Mouse (Mus musculus) kidney, adult 9 months (tissue): Measurements from ENCODE around the gene Pim2.
"Not testable (repeated sequence)": the region's sequence is repeated elsewhere in the genome, so short reads cannot be mapped to it uniquely, and the experiment has no call there.

Experiments
- DNase-seq: peaks from one replicate; pipeline ENCODE4 v3.0.0; 2022

Pim2 gene

DNA sequence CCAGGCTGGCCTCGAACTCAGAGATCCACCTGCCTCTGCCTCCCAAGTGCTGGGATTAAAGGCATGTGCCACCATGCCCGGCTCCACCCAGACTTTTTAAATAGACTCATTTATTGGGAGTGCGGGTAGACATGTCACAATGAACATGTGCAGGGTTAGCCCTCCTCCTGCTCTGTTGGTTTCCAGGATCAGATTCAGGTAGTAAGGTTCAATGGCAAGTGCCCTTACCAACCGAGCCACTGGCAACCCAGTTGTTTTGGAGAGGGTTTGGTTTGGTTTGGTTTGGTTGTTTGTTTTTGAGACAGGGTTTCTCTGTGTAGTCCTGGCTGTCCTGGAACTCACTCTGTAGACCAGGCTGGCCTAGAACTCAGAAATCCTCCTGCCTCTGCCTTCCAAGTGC is 31.2 kb downstream of the Pim2 start, which contains the start of gene Gm10490:
TSS of gene Gm10490 (plus strand) at position 301 of the 400 bp plus-strand sequence.
- DNase-seq = not testable (repeated sequence)

DNA sequence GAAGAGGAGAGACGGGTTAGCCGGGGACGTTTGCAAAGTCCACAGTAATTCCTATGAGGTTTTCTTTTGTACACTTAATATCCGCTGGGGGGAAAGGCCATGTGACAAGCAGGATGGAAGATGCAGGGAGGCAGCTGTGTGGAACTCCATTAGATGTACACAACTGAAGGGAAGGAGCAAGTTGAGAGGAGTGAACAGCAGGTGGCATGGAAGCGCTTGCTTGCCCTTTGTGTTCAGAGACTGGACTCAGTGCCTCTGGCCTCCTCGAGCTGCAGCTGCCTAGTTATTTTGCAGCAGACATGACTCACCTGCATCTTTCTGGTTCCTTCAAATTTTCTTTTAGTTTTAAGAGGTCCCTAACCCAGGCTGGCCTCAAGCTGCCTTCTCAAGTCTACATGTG is 32.4 kb downstream of the Pim2 start:
- peak; percentile 9 for DNase-seq

DNA sequence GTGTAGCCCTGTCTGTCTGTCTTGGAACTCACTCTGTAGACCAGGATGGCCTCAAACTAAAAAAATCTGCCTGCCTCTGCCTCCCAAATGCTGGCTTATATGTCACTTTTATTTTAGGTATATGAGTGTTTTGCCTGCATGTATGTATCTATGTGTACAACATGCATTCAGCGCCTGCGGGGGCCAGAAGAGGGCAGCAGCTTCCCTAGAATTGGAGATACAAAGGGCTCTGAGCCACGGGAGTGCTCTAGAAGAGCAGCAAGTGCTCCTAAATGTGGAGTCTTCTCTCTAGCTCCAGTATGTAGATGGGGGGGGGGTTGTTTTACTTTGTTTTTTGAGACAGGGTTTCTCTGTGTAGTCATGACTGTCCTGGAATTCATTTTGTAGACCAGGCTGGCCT is 37.6 kb downstream of the Pim2 start:
- DNase-seq = peak; percentile 49

DNA sequence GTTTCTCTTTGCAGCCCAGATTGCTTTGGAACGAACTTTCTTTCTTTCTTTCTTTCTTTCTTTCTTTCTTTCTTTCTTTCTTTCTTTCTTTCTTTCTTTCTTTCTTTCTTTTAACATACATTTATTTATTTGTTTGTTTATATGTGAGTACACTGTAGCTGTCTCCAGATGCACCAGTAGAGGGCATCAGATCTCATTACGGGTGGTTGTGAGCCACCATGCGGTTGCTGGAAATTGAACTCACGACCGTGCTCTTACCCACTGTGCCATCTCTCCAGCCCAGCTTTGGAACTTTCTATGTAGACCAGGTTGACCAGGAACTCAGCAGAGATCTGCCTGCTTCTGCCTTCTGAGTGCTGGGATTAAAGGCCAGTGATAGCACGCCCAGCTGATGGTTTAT is 39.9 kb downstream of the Pim2 start:
- not testable (repeated sequence) for DNase-seq

DNA sequence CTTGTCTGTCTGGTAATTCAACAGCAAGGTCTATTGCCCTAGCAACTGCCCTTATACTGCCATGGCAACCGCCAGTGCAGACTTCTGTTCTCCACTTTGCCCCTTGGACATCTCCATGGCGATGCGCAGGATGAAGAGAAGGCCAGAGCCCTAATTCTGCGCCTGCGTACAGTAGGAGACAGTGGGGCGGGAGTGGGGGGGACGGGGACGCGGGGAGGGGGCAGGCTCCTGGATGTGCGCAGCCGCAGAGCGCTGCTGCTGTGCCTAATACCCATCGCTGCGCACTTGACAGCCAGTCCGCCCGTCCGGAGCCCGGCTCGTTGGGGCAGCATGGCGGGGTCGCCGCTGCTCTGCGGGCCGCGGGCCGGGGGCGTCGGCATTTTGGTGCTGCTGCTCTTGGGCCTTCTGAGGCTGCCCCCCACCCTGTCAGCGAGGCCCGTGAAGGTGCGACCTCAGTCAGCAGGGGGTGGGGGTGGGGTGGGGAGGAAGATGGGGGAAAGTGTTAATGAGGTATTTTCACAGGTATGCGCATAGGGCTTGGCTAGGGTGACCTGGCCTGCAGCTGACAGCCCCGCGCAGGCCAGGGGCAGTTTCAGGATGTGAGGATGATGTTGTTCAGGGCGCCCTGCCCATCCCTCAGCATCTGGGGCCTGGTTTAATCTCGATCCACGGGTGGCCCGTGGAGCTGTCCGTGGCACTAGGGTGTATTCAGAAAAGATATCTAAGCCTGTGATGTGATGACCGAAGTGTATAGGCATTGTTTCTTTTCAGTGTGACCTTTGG is 41.7 kb downstream of the Pim2 start, which contains the start of gene Pcsk1n:
TSS of gene Pcsk1n (plus strand) at position 222 of the 783 bp plus-strand sequence.
- DNase-seq = no peak

DNA sequence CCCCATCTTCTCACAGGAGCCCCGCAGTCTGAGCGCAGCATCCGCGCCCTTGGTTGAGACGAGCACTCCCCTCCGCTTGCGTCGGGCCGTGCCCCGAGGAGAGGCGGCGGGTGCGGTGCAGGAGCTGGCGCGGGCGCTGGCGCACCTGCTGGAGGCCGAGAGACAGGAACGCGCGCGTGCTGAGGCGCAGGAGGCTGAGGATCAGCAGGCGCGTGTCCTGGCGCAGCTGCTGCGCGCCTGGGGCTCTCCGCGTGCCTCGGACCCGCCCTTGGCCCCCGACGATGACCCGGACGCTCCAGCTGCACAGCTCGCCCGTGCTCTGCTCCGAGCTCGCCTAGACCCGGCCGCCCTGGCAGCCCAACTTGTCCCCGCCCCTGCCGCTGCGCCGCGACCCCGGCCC is 44.0 kb downstream of the Pim2 start:
- DNase-seq = no peak

DNA sequence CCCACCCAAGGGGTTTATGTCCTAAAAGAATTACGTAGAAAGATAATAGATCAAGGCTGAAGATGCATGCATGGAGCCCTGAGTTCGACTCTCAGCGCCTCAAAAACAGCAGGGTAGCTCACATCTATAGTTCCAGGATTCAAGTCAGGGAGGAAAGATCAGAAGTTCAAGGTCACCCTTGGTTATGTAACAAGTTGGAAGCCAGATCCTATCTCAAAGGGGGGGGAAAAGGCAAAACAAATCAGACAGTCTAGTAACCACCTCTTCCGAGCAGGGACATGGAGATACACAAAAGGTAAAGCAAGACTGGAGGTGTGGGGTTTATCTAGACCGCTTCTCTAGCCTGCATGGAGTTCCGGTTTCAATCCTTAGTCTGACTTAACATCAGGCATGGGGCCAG is 48.2 kb downstream of the Pim2 start:
- no peak for DNase-seq

DNA sequence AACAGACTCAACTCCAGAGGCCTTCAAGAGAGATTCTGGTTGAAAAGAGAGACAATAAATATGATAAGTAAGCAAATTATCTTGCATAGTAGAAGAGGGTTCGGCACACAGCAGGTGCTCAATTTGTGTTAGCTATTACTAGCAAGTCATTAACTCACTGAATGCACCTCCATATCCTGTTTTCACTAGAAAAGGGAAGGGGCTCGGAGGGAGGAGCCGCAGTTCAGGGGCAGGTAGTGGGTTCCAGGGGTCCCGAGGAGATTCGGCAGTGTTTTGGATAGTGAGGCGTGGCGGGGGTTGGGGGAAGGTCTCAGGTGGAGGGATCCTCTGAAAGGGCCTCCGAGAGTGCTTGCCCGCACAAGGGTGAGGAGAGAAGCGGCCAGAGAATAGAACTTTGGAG is 49.1 kb downstream of the Pim2 start:
- no peak for DNase-seq

DNA sequence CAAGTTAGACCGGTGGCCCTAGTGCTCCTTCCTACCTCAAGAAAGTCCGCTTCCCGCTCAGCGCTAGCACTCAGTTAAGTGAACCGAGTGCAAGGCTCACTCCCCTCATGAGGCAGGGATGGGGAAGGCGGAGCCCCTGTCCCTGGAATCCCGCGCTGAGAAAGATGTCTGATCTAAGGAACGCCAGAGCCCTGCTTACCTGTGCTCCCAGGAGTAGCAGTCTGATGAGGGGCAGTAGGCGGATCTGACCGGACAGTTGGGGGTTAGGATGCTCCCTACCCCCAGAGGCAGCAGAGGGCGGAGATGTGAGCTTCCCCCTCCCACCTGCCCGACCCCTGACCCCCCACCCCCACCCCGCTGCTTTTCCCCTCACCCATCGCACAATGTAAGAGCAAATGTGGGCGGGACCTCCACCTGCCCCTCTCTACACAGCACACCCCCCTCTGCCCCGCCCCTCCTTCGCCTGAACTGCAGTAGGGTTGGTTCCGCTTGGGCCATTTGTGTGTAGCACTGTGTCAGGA is 50.3 kb downstream of the Pim2 start, which contains the start of gene Eras:
TSS of gene Eras (minus strand) at position 338 of the 521 bp plus-strand sequence.
- DNase-seq = no peak
